Mouse (Mus musculus) kidney, adult 2 months (tissue): ENCODE measurements at regions not wholly inside any gene's neighbourhood (a gene's known extent, or its start where the extent isn't known, plus 50 kb on each side); places are given as distances from the start of the nearest gene placed in this dataset.

Source experiments
- CTCF ChIP-seq: fragments of 200-500 bp; conservative IDR thresholded peaks from 2 replicates; pipeline ENCODE4 v1.5.1; 2011; ENCODE audit warnings: low read depth, mild to moderate bottlenecking, control low read depth, low read length, moderate library complexity, mixed read lengths; ENCODE audit not compliant: insufficient read depth, insufficient read length
- POLR2A ChIP-seq: fragments of 200-500 bp; IDR thresholded peaks from one replicate; pipeline ENCODE4 v1.6.1; 2011; ENCODE audit warnings: low read depth, low read length, control low read depth

DNA sequence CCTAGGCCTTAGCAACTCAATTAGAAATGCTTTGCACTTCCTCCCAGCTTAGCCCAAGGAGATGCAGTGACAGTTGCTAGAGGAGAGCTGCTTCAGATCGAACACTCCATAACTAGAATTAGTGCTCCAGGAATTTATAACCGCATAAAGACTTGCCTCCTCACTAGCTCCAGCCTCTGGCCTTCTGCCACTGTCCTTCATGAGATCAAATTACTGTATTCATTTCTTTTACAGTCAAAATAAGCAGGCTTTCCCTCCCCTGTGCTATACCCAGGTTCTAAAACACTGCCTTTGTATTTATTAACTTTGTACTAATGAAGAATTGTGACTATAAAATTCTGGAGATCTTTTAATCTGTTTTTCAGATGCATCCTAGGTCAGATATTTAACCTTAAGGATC is 104.8 kb upstream of the Olfr275 start:
- TF ChIP-seq POLR2A, result no peak
- TF ChIP-seq CTCF, result no peak
